Mouse (Mus musculus) olfactory bulb, adult 2 months (tissue): ENCODE measurements around the gene Ppp2r1b.

ENCODE experiments used
- CTCF ChIP-seq: fragments of 200-500 bp; IDR thresholded peaks from 2 replicates; pipeline ENCODE4 v1.5.1; 2012; ENCODE audit warnings: low read depth, mild to moderate bottlenecking, low read length, moderate library complexity; ENCODE audit not compliant: insufficient read depth
- POLR2A ChIP-seq: fragments of 200-500 bp; IDR thresholded peaks from 2 replicates; pipeline ENCODE4 v1.6.1; 2012; ENCODE audit warnings: mild to moderate bottlenecking, low read depth, low read length, moderate library complexity; ENCODE audit not compliant: insufficient read depth

- no peak for TF ChIP-seq POLR2A
- no peak for TF ChIP-seq CTCF
Observed at GRCm38 (mm10) chr9:50868182-50868581, 23.1 kb downstream of the Ppp2r1b start.
